Mouse (Mus musculus): ENCODE measurements at regions not wholly inside any gene's neighbourhood (a gene's known extent, or its start where the extent isn't known, plus 50 kb on each side); places are given as distances from the start of the nearest gene placed in this dataset.

DNA sequence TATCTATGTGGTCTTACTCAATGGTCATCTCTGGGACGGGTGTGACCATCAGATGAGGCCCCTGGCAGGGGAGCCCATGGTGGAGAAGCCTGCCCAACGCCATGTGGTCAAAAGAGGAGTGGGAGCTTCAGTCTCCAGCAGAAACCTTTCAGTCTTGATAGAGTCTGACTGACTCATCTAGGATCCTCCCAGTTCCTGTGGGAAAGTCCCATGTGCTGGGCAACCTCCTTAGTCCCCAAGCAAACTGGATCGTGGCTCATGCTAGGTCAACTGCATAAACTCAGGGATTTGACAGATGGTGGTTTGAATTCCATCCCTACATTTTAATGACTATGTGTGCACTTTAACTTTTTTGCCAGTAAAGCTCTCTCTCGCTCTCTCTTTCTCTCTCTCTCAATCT lies 55.4 kb upstream of the Tpm1 start:
- no peak for TF ChIP-seq CTCF (IDR thresholded peaks at IDR 0.05)

GRCm38 (mm10) chr9:67102578-67102977 lies 53.4 kb upstream of the Tpm1 start:
- no peak for ATAC-seq
- H3K27me3 ChIP-seq: no peaks in the 10 kb centered on the region
- no peak for TF ChIP-seq CTCF (IDR thresholded peaks at IDR 0.05)
- ChIA-PET CTCF (no interaction called here), POLR2A (no interaction called here)
- no peak for DNase-seq (ENCODE audit: low read depth, low spot score)
- in situ Hi-C loops (cut with MboI; ENCODE audit: low pct_unique_long_range_greater_than_20kb): no loop called here

More for the DNA sequence above, 55.4 kb upstream of the Tpm1 start:
- ChIA-PET CTCF (no interaction called here), POLR2A (interaction anchor here (1.1 to 2.6 kb wide), 6 partner anchors 11 to 60 kb away, joined by 3 to 20 read pairs (median 6); partner anchors contain the start of gene Tpm1)
- ATAC-seq (no peak), DNase-seq (ENCODE audit: low read depth, low spot score) (no peak)
- no peaks in the 10 kb centered on the region for H3K27me3 ChIP-seq
- in situ Hi-C loops (cut with MboI; ENCODE audit: low pct_unique_long_range_greater_than_20kb): loop anchor here (5.0 kb wide), 1 partner anchor 57 kb away; the partner anchor contains the start of gene Tpm1

GRCm38 (mm10) chr9:67099471-67099870 lies 50.3 kb upstream of the Tpm1 start:
- no peaks in the 10 kb centered on the region for H3K27me3 ChIP-seq
- ATAC-seq (no peak), DNase-seq (ENCODE audit: low read depth, low spot score) (no peak)
- TF ChIP-seq CTCF (IDR thresholded peaks at IDR 0.05): no peak
- ChIA-PET CTCF (interaction anchor here (0.8 kb wide), 1 partner anchor 65 kb away, joined by 3 read pairs; no protein-coding TSS in a partner anchor), POLR2A (no interaction called here)
- in situ Hi-C loops (cut with MboI; ENCODE audit: low pct_unique_long_range_greater_than_20kb): no loop called here

Data from Patski (cell line).